Mouse (Mus musculus): ENCODE results near the gene Gstm3.

The Gstm3 gene

DNA sequence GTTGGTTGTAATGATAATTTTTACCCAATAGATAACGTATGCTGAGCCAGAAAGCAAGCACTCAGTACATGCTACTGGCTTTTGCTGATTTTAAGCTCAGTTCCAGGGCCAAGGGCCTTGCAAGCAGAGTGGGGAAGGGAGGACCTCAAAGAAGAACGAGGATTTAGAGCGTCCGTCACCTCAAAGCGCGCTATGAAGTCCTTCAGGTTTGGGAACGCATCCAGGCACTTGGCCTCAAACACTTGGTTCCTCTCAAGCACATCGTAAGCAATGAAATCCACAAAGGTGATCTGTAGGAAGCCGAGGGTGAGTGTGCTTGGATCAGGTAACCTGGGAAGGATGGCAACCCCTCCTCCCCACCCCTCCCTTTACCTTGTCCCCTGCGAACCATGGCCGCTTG, 40.4 kb downstream of the Gstm3 start:
- DNase-seq = no peak

DNA sequence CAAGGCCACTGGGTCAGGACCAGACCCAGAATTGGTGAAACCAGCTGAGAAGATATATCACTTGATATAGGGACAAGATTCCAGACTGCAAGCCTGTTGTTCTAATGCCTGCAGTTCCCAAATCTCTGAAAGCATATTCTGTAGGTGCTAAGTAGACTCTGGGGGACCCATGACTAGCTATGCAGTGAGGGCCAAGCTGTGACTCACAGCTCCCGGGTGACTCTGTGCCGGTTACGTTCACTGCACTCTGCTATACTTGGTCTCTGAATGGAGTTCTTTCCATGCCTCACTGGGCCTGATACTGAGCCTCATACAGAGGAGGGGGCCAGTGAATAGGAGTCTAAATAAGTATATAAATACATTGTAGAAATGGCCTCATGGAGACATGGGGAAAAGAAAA, 41.2 kb downstream of the Gstm3 start:
- DNase-seq = no peak

DNA sequence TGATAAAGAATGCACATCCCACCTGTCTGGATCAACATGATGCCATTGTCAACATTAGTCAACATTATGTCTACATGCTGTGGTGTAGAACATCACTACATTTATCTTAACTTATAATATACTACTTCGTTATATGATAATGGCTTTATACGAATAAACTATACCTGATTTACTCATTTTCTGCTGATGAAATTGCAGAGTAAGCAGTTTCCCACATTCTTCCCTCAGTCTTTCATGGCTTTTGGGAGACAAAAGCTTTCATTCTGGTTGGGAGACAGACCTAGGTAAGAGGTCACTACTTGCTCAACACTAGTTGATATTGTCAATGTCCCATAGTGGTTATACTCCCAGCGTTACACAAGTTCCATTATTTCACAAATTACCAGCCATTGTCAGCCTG, 43.7 kb downstream of the Gstm3 start:
- no peak for DNase-seq

DNA sequence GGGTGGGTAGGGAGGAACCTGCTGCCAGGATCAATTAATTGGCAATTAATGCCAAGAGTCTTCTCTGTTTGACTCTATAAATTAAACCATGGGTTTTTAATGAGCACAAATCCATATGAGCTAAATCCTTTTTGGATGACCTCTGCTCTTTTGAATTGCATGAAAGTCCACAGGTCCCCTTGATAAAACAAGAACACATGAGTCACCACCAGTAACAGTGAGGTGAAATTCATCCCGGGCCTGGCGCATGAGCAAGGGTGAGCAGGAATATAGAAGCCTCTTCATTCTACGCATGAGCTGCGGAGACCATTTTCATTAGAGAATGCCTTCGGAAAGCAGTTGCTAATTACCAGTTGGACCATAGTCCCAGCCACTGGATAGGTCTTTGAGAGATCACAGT, 48.7 kb downstream of the Gstm3 start:
- no peak for DNase-seq

DNA sequence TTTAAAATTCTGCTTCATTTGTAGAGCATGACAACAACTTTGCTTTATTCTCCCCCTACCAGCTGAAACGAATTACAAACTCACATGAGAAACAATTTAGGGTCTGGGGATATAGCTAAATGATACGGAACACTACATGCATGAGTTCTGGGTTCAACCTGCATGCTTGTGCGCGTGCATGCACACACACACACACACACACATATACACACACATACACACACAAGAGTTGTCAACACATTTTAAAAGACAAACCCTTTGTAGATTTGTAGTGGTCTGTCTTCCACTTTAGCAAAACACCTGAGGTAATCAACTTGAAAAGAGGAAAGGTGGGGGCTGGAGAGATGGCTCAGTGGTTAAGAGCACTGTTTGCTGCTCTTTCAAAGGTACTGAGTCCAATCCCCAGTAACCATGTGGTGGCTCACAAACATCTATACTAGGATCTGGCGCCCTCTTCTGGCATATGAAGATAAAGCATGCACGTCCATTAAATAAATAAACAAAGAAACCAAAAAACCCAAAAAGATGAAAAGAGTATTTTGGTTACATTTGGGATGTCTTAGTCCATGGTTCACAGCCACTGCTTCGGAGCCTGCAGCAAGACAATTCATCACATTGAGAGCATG, 51.2 kb downstream of the Gstm3 start:
- DNase-seq = peak; percentile 79

DNA sequence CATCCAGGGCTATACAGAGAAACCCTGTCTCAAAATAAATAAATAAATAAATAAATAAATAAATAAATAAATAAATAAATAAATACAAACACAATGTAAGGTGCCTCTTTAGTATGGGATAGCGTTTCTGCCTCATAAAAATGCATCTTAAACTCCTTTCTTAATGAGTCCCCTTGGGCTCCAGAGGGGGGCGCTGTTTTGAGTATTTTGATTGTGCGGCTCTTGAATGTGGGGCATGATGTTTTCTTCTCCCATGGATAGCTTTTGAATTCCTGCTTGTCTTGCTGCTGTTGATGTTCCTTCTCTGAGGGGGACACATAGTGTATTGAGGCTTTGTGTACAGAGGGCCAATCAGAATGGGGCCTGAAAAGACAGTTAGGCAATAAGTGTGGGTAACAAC, 52.0 kb downstream of the Gstm3 start:
- DNase-seq = no peak

DNA sequence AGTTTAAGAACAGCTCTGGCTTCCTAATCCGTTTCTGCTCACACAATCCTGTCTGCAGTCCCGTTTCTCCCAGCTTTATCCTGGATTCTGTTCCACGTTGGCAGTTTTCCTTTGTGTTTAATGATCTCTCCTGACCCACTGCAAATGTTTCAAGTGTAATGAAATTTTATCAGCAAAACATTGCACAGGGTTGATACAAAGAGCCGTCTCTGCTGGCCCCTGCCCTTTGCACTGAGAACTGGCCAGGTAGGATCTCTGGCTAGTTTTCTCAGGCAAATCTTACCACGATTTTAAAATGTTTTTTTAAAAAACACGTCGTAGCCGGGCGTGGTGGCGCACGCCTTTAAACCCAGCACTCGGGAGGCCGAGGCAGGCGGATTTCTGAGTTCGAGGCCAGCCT, 52.4 kb downstream of the Gstm3 start:
- no peak for DNase-seq
